Mouse (Mus musculus) embryonic fibroblast, embryonic 13.5 days (primary cell): ENCODE results near the gene Gcnt2.

ENCODE experiments used
- CTCF ChIP-seq: IDR thresholded peaks from 2 replicates; pipeline ENCODE4 v1.5.1; 2011; ENCODE audit warnings: mild to moderate bottlenecking, control low read depth, low read length, moderate library complexity, borderline replicate concordance; ENCODE audit not compliant: insufficient read depth
- POLR2A ChIP-seq: IDR thresholded peaks from 2 replicates; pipeline ENCODE4 v1.6.1; 2011; ENCODE audit warnings: low read depth, mild to moderate bottlenecking, control low read depth, low read length, moderate library complexity

GRCm38 (mm10) chr13:40938485-40939357 is 79.2 kb downstream of the Gcnt2 start:
- TF ChIP-seq POLR2A: no peak
- no peak for TF ChIP-seq CTCF
